Mouse (Mus musculus) ES-E14 (cell line): ENCODE measurements at regions not wholly inside any gene's neighbourhood (a gene's known extent, or its start where the extent isn't known, plus 50 kb on each side); places are given as distances from the start of the nearest gene placed in this dataset.

ENCODE experiments used
- DNase-seq: peaks from one replicate; pipeline ENCODE4 v3.0.0-alpha.2; 2013; ENCODE audit warnings: low read depth, low spot score
- H3K27ac ChIP-seq: 2 replicates; pipeline ENCODE4 v1.5.1; 2012; ENCODE audit warnings: low read depth, mild to moderate bottlenecking, low read length, moderate library complexity, mixed read lengths; ENCODE audit not compliant: poor library complexity, insufficient read depth, severe bottlenecking
- H3K36me3 ChIP-seq: 2 replicates; pipeline ENCODE4 v1.6.1; 2012; ENCODE audit warnings: mild to moderate bottlenecking, low read length, moderate library complexity, mixed read lengths; ENCODE audit not compliant: control insufficient read depth, poor library complexity, insufficient read depth, severe bottlenecking
- H3K4me1 ChIP-seq, 2 experiments: fragments of 150-350 bp in 1 of 2; sonication (generic) in 1 of 2; 2 replicates each; pipeline ENCODE4 v1.6.1; 2012; ENCODE audit warnings: low read length in 2 of 2, mild to moderate bottlenecking in 1 of 2, mixed read lengths in 1 of 2; ENCODE audit not compliant: control insufficient read depth in 2 of 2, insufficient read depth in 2 of 2, poor library complexity in 1 of 2
- H3K4me3 ChIP-seq, 2 experiments: fragments of 150-350 bp in 1 of 2; sonication (generic) in 1 of 2; 2 replicates each; pipeline ENCODE4 v1.5.1; 2012; ENCODE audit warnings: low read length in 2 of 2, low read depth in 1 of 2, mild to moderate bottlenecking in 1 of 2, mixed read lengths in 1 of 2; ENCODE audit not compliant: insufficient read depth in 1 of 2, poor library complexity in 1 of 2, severe bottlenecking in 1 of 2
- H3K9ac ChIP-seq: 2 replicates; pipeline ENCODE4 v1.6.1; 2012; ENCODE audit warnings: low read depth, mild to moderate bottlenecking, low read length, mixed read lengths; ENCODE audit not compliant: poor library complexity, insufficient read depth, severe bottlenecking
- H3K9me3 ChIP-seq: fragments of 150-350 bp; sonication (generic); 2 replicates; pipeline ENCODE4 v1.6.1; 2012; ENCODE audit warnings: low read depth, mild to moderate bottlenecking, low read length; ENCODE audit not compliant: control insufficient read depth, insufficient read depth
- CHD2 ChIP-seq: IDR thresholded peaks from 2 replicates; pipeline ENCODE4 v1.6.1; 2014; ENCODE audit warnings: mild to moderate bottlenecking, low read depth, low read length, inconsistent platforms
- HCFC1 ChIP-seq: IDR thresholded peaks from 2 replicates; pipeline ENCODE4 v1.6.1; 2012; ENCODE audit warnings: low read length, inconsistent platforms, borderline replicate concordance; ENCODE audit not compliant: insufficient read depth
- MAFK ChIP-seq: IDR thresholded peaks from 2 replicates; pipeline ENCODE4 v1.6.1; 2014; ENCODE audit warnings: mild to moderate bottlenecking, low read depth, low read length, inconsistent platforms; ENCODE audit not compliant: insufficient read depth
- ZC3H11A ChIP-seq: IDR thresholded peaks from 2 replicates; pipeline ENCODE4 v1.6.1; 2012; ENCODE audit warnings: low read depth, mild to moderate bottlenecking, inconsistent platforms, low read length, borderline replicate concordance
- ZNF384 ChIP-seq: IDR thresholded peaks from 2 replicates; pipeline ENCODE4 v1.6.1; 2012; ENCODE audit warnings: low read depth, low read length, inconsistent platforms
- in situ Hi-C, 2 experiments: fragments of 600-800 bp; cut with MboI; formaldehyde crosslinking; loops; one replicate each; pipeline ENCODE4 v1.15.1; 2025; ENCODE audit warnings: low sequenced_read_pairs in 2 of 2, inconsistent platforms in 1 of 2; ENCODE audit not compliant: unreplicated experiment in 2 of 2

GRCm38 (mm10) chr7:36087598-36087997 is 284.8 kb upstream of the Zfp507 start:
- no peaks in the 10 kb centered on the region for H3K9me3 ChIP-seq
- H3K36me3 ChIP-seq, result no peaks in the 10 kb centered on the region
- H3K9ac ChIP-seq, result no peak overlapping the region
- no peak for TF ChIP-seq CHD2
- TF ChIP-seq ZNF384, result no peak
- no peak for TF ChIP-seq HCFC1
- no peak for TF ChIP-seq MAFK
- TF ChIP-seq ZC3H11A, result no peak
- H3K4me3 ChIP-seq, result no peak overlapping the region
- in situ Hi-C loops, result no loop called here
- H3K4me1 ChIP-seq, result no peaks in the 10 kb centered on the region
- no peak for DNase-seq
- H3K27ac ChIP-seq, result no peak overlapping the region

- DNase-seq, result no peak
- H3K4me3 ChIP-seq, result no peak overlapping the region
- no peak overlapping the region for H3K27ac ChIP-seq
- no peaks in the 10 kb centered on the region for H3K9me3 ChIP-seq
- no peak for TF ChIP-seq ZNF384
- no peak for TF ChIP-seq ZC3H11A
- no peak for TF ChIP-seq CHD2
- TF ChIP-seq HCFC1, result no peak
- TF ChIP-seq MAFK, result no peak
- H3K36me3 ChIP-seq, result no peaks in the 10 kb centered on the region
- in situ Hi-C loops, result no loop called here
- H3K9ac ChIP-seq, result no peak overlapping the region
- H3K4me1 ChIP-seq, result peaks cover 0 to 3% of the 10 kb centered on the region in 2 experiments; a peak in 1 of 4 replicates
These were observed 275.9 kb upstream of the Zfp507 start for GRCm38 (mm10) chr7:36078666-36079065.

GRCm38 (mm10) chr7:36078089-36078654 is 275.4 kb upstream of the Zfp507 start:
- Histone ChIP-seq H3K27ac (no peak overlapping the region), H3K9ac (no peak overlapping the region), H3K36me3 (no peaks in the 10 kb centered on the region), H3K4me1 (peaks cover 0 to 3% of the 10 kb centered on the region in 2 experiments; a peak in 1 of 4 replicates), H3K4me3 (no peak overlapping the region), H3K9me3 (no peaks in the 10 kb centered on the region)
- DNase-seq, result no peak
- in situ Hi-C loops, result no loop called here
- no peak for TF ChIP-seq MAFK
- no peak for TF ChIP-seq HCFC1
- no peak for TF ChIP-seq ZC3H11A
- no peak for TF ChIP-seq ZNF384
- TF ChIP-seq CHD2, result no peak

GRCm38 (mm10) chr7:36077271-36077670 is 274.5 kb upstream of the Zfp507 start:
- in situ Hi-C loops, result no loop called here
- Histone ChIP-seq H3K4me1 (peaks cover 0 to 3% of the 10 kb centered on the region in 2 experiments; a peak in 1 of 4 replicates), H3K36me3 (no peaks in the 10 kb centered on the region), H3K4me3 (no peak overlapping the region), H3K27ac (no peak overlapping the region), H3K9ac (no peak overlapping the region), H3K9me3 (no peaks in the 10 kb centered on the region)
- TF ChIP-seq CHD2, result no peak
- no peak for TF ChIP-seq ZC3H11A
- no peak for TF ChIP-seq ZNF384
- no peak for TF ChIP-seq MAFK
- TF ChIP-seq HCFC1, result no peak
- DNase-seq, result no peak

GRCm38 (mm10) chr7:36076021-36076441 is 273.2 kb upstream of the Zfp507 start:
- Histone ChIP-seq H3K4me1 (peaks cover 0 to 3% of the 10 kb centered on the region in 2 experiments; a peak in 1 of 4 replicates), H3K9me3 (no peaks in the 10 kb centered on the region), H3K27ac (no peak overlapping the region), H3K36me3 (no peaks in the 10 kb centered on the region), H3K9ac (no peak overlapping the region), H3K4me3 (no peak overlapping the region; a peak in 2 of 4 replicates)
- in situ Hi-C loops, result no loop called here
- TF ChIP-seq MAFK, result no peak
- no peak for TF ChIP-seq CHD2
- no peak for TF ChIP-seq HCFC1
- no peak for TF ChIP-seq ZC3H11A
- TF ChIP-seq ZNF384, result no peak
- peak; percentile 20 for DNase-seq
